Mouse (Mus musculus): ENCODE measurements around the gene Fam241a. TPM values are rescaled to one million over a fixed set of nuclear protein-coding genes. Genes with fewer than 3 reads are reported as not detected.

The Fam241a gene
- polyA plus RNA-seq, 1 experiment from 2014 or later: 6.7 TPM

GRCm38 (mm10) chr3:127849922-127850321, 46.2 kb downstream of the Fam241a start:
- no peaks in the 10 kb centered on the region for H3K4me1 ChIP-seq (ENCODE audit: control insufficient read depth, insufficient read depth, low read length)
- no peak overlapping the region for H3K4me2 ChIP-seq (replicated peaks; ENCODE audit: low read depth, low read length)
- 82% methylated on average over 5 of the region's 5 CpGs for WGBS
- H3K27me3 ChIP-seq (ENCODE audit: control insufficient read depth, insufficient read depth, low read length): no peaks in the 10 kb centered on the region
- no peak for ATAC-seq (ENCODE audit: low FRiP score, low TSS enrichment)
- no peak overlapping the region for H3K9ac ChIP-seq (ENCODE audit: low read depth, low read length)
- H3K4me3 ChIP-seq (ENCODE audit: low read length): no peak overlapping the region
- H3K9me3 ChIP-seq (ENCODE audit: control insufficient read depth, low read length): no peaks in the 10 kb centered on the region
- no peak overlapping the region for H3K27ac ChIP-seq (ENCODE audit: low read depth, low read length)
- H3K36me3 ChIP-seq (ENCODE audit: control insufficient read depth, insufficient read depth, low read length): no peaks in the 10 kb centered on the region

DNA sequence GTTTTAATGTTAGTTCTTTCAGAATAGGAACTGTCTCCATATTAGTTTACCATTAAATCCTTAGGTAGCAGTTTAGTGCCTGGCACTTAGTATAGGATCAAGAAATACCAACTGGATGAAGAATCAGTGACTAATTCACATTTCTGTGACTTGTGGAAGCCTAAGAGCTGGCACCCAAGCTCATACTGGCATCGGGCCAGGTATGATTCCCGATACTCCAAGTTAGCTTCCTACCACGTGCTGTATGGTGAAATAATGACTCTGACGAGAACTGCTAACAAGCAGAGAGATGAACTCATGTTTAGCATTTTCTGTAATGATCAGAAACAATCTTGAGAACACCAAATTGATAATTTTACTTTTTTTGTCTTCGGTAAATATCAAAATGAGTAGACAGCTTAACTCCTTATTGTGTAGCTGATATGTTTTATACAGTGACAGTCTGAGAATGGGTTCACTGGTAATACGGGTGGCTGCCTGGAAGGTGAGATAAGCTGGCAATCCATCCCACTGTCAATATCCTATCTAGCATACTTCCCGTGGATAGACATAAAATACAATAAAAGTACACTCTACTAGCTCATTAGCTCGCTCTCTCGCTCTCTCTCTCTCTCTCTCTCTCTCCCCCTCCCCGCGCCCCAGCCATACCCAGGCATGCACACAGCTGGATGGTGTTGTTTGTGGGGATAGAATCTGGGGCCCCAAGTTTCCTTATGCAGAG, 47.9 kb downstream of the Fam241a start:
- 86% methylated on average over 11 of the region's 11 CpGs for WGBS
- Histone ChIP-seq H3K36me3 (ENCODE audit: control insufficient read depth, insufficient read depth, low read length) (no peaks in the 10 kb centered on the region), H3K4me2 (replicated peaks; ENCODE audit: low read depth, low read length) (no peak overlapping the region), H3K4me3 (ENCODE audit: low read length) (no peak overlapping the region), H3K9me3 (ENCODE audit: control insufficient read depth, low read length) (no peaks in the 10 kb centered on the region), H3K27me3 (ENCODE audit: control insufficient read depth, insufficient read depth, low read length) (no peaks in the 10 kb centered on the region), H3K4me1 (ENCODE audit: control insufficient read depth, insufficient read depth, low read length) (no peaks in the 10 kb centered on the region), H3K9ac (ENCODE audit: low read depth, low read length) (no peak overlapping the region), H3K27ac (ENCODE audit: low read depth, low read length) (no peak overlapping the region)
- no peak for ATAC-seq (ENCODE audit: low FRiP score, low TSS enrichment)

DNA sequence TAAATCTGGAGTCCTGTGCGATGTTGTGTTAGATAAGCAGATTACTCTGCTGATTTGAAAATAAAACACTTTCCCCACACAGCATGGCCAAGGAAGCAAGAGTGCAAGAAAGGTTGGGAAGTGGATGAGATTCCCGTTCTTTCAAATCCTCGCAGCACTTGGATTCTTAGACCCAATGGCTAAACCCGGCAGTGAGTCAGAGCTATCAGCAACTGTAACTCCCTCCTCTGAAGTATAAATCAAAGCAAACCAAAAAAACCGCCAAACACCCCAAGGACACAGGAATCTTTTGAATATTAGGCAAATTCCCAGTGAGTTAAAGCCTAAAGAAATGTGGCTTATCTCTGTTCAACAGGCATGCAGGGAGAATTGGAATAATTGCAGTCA, 52.2 kb downstream of the Fam241a start:
- H3K9ac ChIP-seq (ENCODE audit: low read depth, low read length): no peak overlapping the region
- H3K4me3 ChIP-seq (ENCODE audit: low read length): no peak overlapping the region
- H3K4me2 ChIP-seq (replicated peaks; ENCODE audit: low read depth, low read length): no peak overlapping the region
- H3K27me3 ChIP-seq (ENCODE audit: control insufficient read depth, insufficient read depth, low read length): no peaks in the 10 kb centered on the region
- H3K4me1 ChIP-seq (ENCODE audit: control insufficient read depth, insufficient read depth, low read length): no peaks in the 10 kb centered on the region
- WGBS: 74% methylated on average over 5 of the region's 5 CpGs
- H3K27ac ChIP-seq (ENCODE audit: low read depth, low read length): no peak overlapping the region
- ATAC-seq (ENCODE audit: low FRiP score, low TSS enrichment): no peak
- no peaks in the 10 kb centered on the region for H3K36me3 ChIP-seq (ENCODE audit: control insufficient read depth, insufficient read depth, low read length)
- H3K9me3 ChIP-seq (ENCODE audit: control insufficient read depth, low read length): no peaks in the 10 kb centered on the region

GRCm38 (mm10) chr3:127843324-127843940, 52.7 kb downstream of the Fam241a start:
- Histone ChIP-seq H3K4me1 (ENCODE audit: control insufficient read depth, insufficient read depth, low read length) (no peaks in the 10 kb centered on the region), H3K27me3 (ENCODE audit: control insufficient read depth, insufficient read depth, low read length) (no peaks in the 10 kb centered on the region), H3K9me3 (ENCODE audit: control insufficient read depth, low read length) (no peaks in the 10 kb centered on the region), H3K4me2 (replicated peaks; ENCODE audit: low read depth, low read length) (no peak overlapping the region), H3K27ac (ENCODE audit: low read depth, low read length) (no peak overlapping the region), H3K36me3 (ENCODE audit: control insufficient read depth, insufficient read depth, low read length) (no peaks in the 10 kb centered on the region), H3K9ac (ENCODE audit: low read depth, low read length) (no peak overlapping the region), H3K4me3 (ENCODE audit: low read length) (no peak overlapping the region)
- 79% methylated on average over 2 of the region's 2 CpGs for WGBS
- no peak for ATAC-seq (ENCODE audit: low FRiP score, low TSS enrichment)

DNA sequence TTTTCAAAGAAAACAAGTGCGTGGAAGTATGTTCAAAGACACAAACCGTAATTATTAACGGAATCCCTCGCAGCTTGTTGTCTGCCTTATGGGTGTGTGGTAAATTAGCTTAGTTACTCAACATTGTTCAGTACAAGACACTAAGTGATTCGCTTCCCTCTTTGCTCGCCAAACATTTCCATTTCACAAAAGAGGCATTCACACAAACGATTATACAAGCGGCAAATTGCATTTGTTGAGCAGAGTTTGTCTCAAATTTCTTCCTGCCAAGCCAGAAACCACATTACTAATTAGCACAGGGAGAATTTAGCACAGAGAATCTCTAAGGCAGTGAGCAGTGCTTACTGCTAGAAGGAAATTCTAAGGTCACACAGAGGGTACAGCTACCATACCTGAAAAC, 54.2 kb downstream of the Fam241a start:
- ATAC-seq (ENCODE audit: low FRiP score, low TSS enrichment): no peak
- no peak overlapping the region for H3K4me2 ChIP-seq (replicated peaks; ENCODE audit: low read depth, low read length)
- 83% methylated on average over 8 of the region's 8 CpGs for WGBS
- H3K4me3 ChIP-seq (ENCODE audit: low read length): no peak overlapping the region
- H3K4me1 ChIP-seq (ENCODE audit: control insufficient read depth, insufficient read depth, low read length): no peaks in the 10 kb centered on the region
- no peaks in the 10 kb centered on the region for H3K27me3 ChIP-seq (ENCODE audit: control insufficient read depth, insufficient read depth, low read length)
- no peak overlapping the region for H3K27ac ChIP-seq (ENCODE audit: low read depth, low read length)
- H3K36me3 ChIP-seq (ENCODE audit: control insufficient read depth, insufficient read depth, low read length): no peaks in the 10 kb centered on the region
- no peaks in the 10 kb centered on the region for H3K9me3 ChIP-seq (ENCODE audit: control insufficient read depth, low read length)
- H3K9ac ChIP-seq (ENCODE audit: low read depth, low read length): no peak overlapping the region

GRCm38 (mm10) chr3:127837972-127838644, 58.0 kb downstream of the Fam241a start:
- Histone ChIP-seq H3K36me3 (ENCODE audit: control insufficient read depth, insufficient read depth, low read length) (no peaks in the 10 kb centered on the region), H3K27me3 (ENCODE audit: control insufficient read depth, insufficient read depth, low read length) (no peaks in the 10 kb centered on the region), H3K4me2 (replicated peaks; ENCODE audit: low read depth, low read length) (peak overlapping the region; percentile 61), H3K27ac (ENCODE audit: low read depth, low read length) (peak overlapping the region; percentile 90), H3K9ac (ENCODE audit: low read depth, low read length) (peak overlapping the region; percentile 94; the same call in 1 of the 2 replicates), H3K4me1 (ENCODE audit: control insufficient read depth, insufficient read depth, low read length) (peaks cover 6% of the 10 kb centered on the region; the same call in 1 of the 2 replicates), H3K4me3 (ENCODE audit: low read length) (peak overlapping the region; percentile 83), H3K9me3 (ENCODE audit: control insufficient read depth, low read length) (no peaks in the 10 kb centered on the region)
- peak; percentile 26 for ATAC-seq (ENCODE audit: low FRiP score, low TSS enrichment)
- 31% methylated on average over 8 of the region's 8 CpGs for WGBS

DNA sequence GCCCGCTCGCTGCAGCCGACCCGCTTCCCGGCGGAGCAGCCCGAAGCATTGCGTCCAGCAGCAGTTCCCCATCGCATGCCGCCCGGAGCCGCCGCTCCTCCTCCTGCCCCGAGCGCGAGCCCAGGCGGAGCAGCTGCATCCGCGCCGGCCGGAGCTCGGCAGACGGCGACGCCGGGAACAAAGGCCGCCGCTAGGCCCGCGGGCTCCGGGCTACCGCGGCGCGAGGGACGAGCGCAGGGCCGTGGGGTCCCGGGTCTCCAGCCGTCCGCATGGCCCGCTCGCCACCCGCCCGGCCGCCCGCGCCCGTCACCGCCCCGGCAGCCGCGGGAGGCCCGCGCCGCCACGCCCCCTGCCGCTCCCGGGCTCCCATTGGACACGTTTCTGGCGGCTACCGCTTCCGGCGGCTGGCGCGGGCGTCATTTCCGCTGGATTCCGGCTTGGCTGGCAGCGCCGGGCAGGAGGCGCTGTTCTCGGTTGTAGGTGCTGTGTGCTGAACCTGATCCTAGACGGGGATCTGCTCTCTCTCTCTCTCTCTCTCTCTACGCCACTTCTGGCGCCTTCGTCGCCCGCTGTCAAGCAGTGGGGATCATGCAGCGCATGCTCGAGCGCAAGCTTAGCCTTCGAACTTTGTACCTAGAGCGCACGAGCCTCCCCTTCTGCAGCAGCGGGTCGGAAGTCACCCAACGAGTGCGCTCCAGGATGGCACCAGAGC, 58.8 kb downstream of the Fam241a start, which contains the start of gene Ap1ar:
Gene Ap1ar (minus strand): TSS at position 370 of the 712 bp plus-strand sequence.
- peak within 1 kb of the TSS; percentile 83 for H3K4me3 ChIP-seq (ENCODE audit: low read length)
- peak within 1 kb of the TSS; percentile 90 for H3K27ac ChIP-seq (ENCODE audit: low read depth, low read length)
- no peaks in the 10 kb centered on the region for H3K9me3 ChIP-seq (ENCODE audit: control insufficient read depth, low read length)
- peak; percentile 98 for ATAC-seq (ENCODE audit: low FRiP score, low TSS enrichment)
- under 1% methylated on average over 88 of the region's 89 CpGs for WGBS
- H3K9ac ChIP-seq (ENCODE audit: low read depth, low read length): peak within 1 kb of the TSS; percentile 94
- peaks cover 6% of the 10 kb centered on the region; the same call in 1 of the 2 replicates for H3K4me1 ChIP-seq (ENCODE audit: control insufficient read depth, insufficient read depth, low read length)
- H3K27me3 ChIP-seq (ENCODE audit: control insufficient read depth, insufficient read depth, low read length): no peaks in the 10 kb centered on the region
- peak within 1 kb of the TSS; percentile 61 for H3K4me2 ChIP-seq (replicated peaks; ENCODE audit: low read depth, low read length)
- H3K36me3 ChIP-seq (ENCODE audit: control insufficient read depth, insufficient read depth, low read length): no peaks in the 10 kb centered on the region

GRCm38 (mm10) chr3:127836798-127837153, 59.3 kb downstream of the Fam241a start:
- WGBS: 0% methylated on average over 11 of the region's 17 CpGs
- Histone ChIP-seq H3K4me2 (replicated peaks; ENCODE audit: low read depth, low read length) (peak overlapping the region; percentile 61), H3K4me3 (ENCODE audit: low read length) (peak overlapping the region; percentile 83), H3K27ac (ENCODE audit: low read depth, low read length) (peak overlapping the region; percentile 74), H3K36me3 (ENCODE audit: control insufficient read depth, insufficient read depth, low read length) (no peaks in the 10 kb centered on the region), H3K27me3 (ENCODE audit: control insufficient read depth, insufficient read depth, low read length) (no peaks in the 10 kb centered on the region), H3K4me1 (ENCODE audit: control insufficient read depth, insufficient read depth, low read length) (peaks cover 6% of the 10 kb centered on the region; the same call in 1 of the 2 replicates), H3K9ac (ENCODE audit: low read depth, low read length) (peak overlapping the region; percentile 94), H3K9me3 (ENCODE audit: control insufficient read depth, low read length) (no peaks in the 10 kb centered on the region)
- no peak; the same call in 1 of the 2 replicates for ATAC-seq (ENCODE audit: low FRiP score, low TSS enrichment)
